Mouse (Mus musculus) R1 (cell line): ENCODE data around the gene Cd320.
"Not testable (repeated sequence)": the region's sequence is repeated elsewhere in the genome, so short reads cannot be mapped to it uniquely, and the experiment has no call there.

Experiments
- DNase-seq: peaks from one replicate; pipeline ENCODE4 v3.0.0-alpha.2; 2018; ENCODE audit warnings: low read depth, low spot score

Cd320 gene

GRCm38 (mm10) chr17:33897114-33897794, 54.4 kb downstream of the Cd320 start:
- peak; percentile 92 for DNase-seq

GRCm38 (mm10) chr17:33898193-33898592, 55.3 kb downstream of the Cd320 start:
- not testable (repeated sequence) for DNase-seq
